Mouse (Mus musculus) brain, embryonic 14.5 days (tissue): ENCODE data around the gene Gca.

Experiments
- CTCF ChIP-seq: fragments of 200-500 bp; IDR thresholded peaks from 2 replicates; pipeline ENCODE4 v1.5.1; 2012; ENCODE audit warnings: inconsistent platforms, mild to moderate bottlenecking, moderate library complexity, borderline replicate concordance; ENCODE audit not compliant: insufficient read depth, insufficient read length; ENCODE audit errors: extremely low read depth
- POLR2A ChIP-seq: fragments of 200-500 bp; IDR thresholded peaks from 2 replicates; pipeline ENCODE4 v1.6.1; 2012; ENCODE audit warnings: mild to moderate bottlenecking, inconsistent platforms, borderline replicate concordance; ENCODE audit not compliant: poor library complexity, insufficient read depth, insufficient read length, severe bottlenecking; ENCODE audit errors: extremely low read depth

- no peak for TF ChIP-seq POLR2A
- TF ChIP-seq CTCF = no peak
Measured at GRCm38 (mm10) chr2:62717270-62717669, 53.2 kb downstream of the Gca start.
